Mouse (Mus musculus): ENCODE results near the gene Smok2b. TPM values are rescaled to one million over a fixed set of nuclear protein-coding genes. Genes with fewer than 3 reads are reported as not detected.

Gene Smok2b
- not detected for polyA plus RNA-seq (2015; fragmentation: Illumina TruSeq; extraction: RNeasy Lipid Tissue Mini Kit (QIAGEN cat#74804); ENCODE audit: low read depth, low replicate concordance)

GRCm38 (mm10) chr17:13229957-13230356 lies at the start of gene Smok2b:
TSS of gene Smok2b (plus strand) at chr17:13230257.

GRCm38 (mm10) chr17:13220888-13221287 lies 9.2 kb upstream of the Smok2b start, which contains the start of gene Smok2a:
TSS of gene Smok2a (plus strand) at chr17:13221188.

Other genes with a start within 250 kb of the Smok2b start
- gene Wtap, start 236.1 kb upstream of the Smok2b start, polyA plus RNA-seq (2015; fragmentation: Illumina TruSeq; extraction: RNeasy Lipid Tissue Mini Kit (QIAGEN cat#74804); ENCODE audit: low read depth, low replicate concordance): 71.9 TPM
- gene Sod2, start 223.4 kb upstream of the Smok2b start, polyA plus RNA-seq (2015; fragmentation: Illumina TruSeq; extraction: RNeasy Lipid Tissue Mini Kit (QIAGEN cat#74804); ENCODE audit: low read depth, low replicate concordance): 143 TPM
- gene Gpr31b, start 178.0 kb upstream of the Smok2b start, polyA plus RNA-seq (2015; fragmentation: Illumina TruSeq; extraction: RNeasy Lipid Tissue Mini Kit (QIAGEN cat#74804); ENCODE audit: low read depth, low replicate concordance): not detected
- gene Tcp10b, start 169.2 kb upstream of the Smok2b start, polyA plus RNA-seq (2015; fragmentation: Illumina TruSeq; extraction: RNeasy Lipid Tissue Mini Kit (QIAGEN cat#74804); ENCODE audit: low read depth, low replicate concordance): not detected
- gene Unc93a, start 98.4 kb upstream of the Smok2b start, polyA plus RNA-seq (2015; fragmentation: Illumina TruSeq; extraction: RNeasy Lipid Tissue Mini Kit (QIAGEN cat#74804); ENCODE audit: low read depth, low replicate concordance): not detected
- gene Smok2a, start 9.1 kb upstream of the Smok2b start, polyA plus RNA-seq (2015; fragmentation: Illumina TruSeq; extraction: RNeasy Lipid Tissue Mini Kit (QIAGEN cat#74804); ENCODE audit: low read depth, low replicate concordance): not detected
- not detected for gene Tcp10c, start 124.3 kb downstream of the Smok2b start, polyA plus RNA-seq (2015; fragmentation: Illumina TruSeq; extraction: RNeasy Lipid Tissue Mini Kit (QIAGEN cat#74804); ENCODE audit: low read depth, low replicate concordance)

All from brain, adult 10 weeks (tissue).